Mouse (Mus musculus) liver, adult (tissue): ENCODE data around the gene Gm31571.
"Not testable (repeated sequence)": the region's sequence is repeated elsewhere in the genome, so short reads cannot be mapped to it uniquely, and the experiment has no call there.

Experiments
- GATA4 ChIP-seq: IDR thresholded peaks from 2 replicates; pipeline ENCODE4 v1.6.1; 2014; ENCODE audit warnings: mild to moderate bottlenecking, low read length; ENCODE audit not compliant: insufficient replicate concordance

Gene Gm31571

GRCm38 (mm10) chrY:22051253-22051652 lies at the start of gene Gm31571:
TSS of gene Gm31571 (minus strand) at chrY:22051353.
- not testable (repeated sequence) for TF ChIP-seq GATA4
